Mouse (Mus musculus): ENCODE data around the gene Nucb2. TPM values are rescaled to one million over a fixed set of nuclear protein-coding genes. Genes with fewer than 3 reads are reported as not detected.
A peak's percentile ranks its signal among the peaks of the same experiment; 100 is the strongest.

Gene Nucb2
- 10 to 100 TPM; 23.3 to 25.7 (median 24.2) TPM for total RNA-seq (2022)

DNA sequence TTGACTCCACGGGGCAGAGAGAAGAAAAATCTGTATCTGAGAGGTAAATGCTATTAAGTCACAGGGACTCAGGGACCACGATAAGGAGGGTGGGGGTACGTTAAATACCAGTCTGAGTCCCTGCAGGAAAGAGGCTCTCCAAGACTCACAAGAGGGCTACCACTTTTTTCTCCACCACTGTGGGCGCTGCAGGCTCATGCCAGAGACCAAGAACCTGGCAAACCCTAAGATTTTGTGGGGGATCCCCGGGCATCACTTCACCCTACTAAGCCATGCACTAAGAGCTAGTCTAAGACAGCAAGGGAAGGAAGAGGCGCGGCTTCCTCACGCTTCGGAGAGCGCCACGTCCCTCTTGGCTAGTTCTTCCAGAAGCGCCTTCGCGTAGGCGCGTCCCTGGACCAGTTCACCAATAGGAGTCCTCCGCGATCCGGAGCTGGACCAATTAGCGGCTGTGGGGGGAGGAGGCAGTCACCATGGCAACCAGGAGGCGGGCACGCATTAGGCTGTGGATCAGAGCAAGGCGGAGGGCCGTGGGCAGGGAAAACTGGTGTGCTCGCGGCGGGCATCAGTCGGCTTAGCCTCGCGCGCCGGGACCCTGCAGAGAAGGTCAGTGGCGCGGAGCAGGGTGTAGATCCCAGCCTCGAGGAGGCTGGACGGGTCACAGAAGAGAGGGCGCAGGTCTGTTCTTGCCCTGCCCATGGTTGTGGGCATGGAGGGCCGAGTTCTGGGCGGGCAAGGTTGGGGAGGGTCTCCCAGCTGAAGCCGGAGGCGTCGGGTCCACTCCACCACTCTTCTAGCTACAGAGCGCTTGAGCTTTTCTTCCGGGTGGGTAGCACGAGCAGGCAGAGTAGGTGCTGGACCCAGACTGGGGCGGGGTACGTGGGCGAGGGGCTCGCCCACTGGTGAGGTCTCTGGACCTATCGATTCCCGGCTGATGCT lies at the start of gene Nucb2:
Gene Nucb2, plus strand, starts transcription at position 491 of the 939 bp plus-strand sequence.
- peak; percentile 99 for DNase-seq (ENCODE audit: low spot score in 2 of 2)

DNA sequence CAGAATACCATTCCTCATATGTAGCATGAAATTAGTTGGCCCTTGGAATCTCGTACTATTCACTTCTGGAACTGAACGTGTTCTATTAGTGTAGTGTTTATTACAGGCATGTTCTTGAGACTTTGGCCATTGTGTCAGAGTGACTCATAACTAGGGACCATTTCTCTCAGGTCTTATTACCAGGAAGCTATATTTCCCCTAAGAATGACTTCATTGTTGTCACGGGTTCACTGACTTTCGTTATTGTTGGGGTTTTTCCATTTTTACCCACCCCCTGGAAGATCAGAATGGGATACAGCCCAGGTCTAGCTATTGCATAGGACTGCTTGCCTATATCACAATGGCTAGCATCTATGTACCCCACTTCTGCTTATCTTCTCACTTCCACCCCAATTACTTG lies 47.2 kb upstream of the Nucb2 start:
- DNase-seq (ENCODE audit: low spot score in 2 of 2): no peak

- DNase-seq (ENCODE audit: low spot score in 2 of 2): no peak
Observed at GRCm38 (mm10) chr7:116457391-116457790, 46.8 kb upstream of the Nucb2 start.

GRCm38 (mm10) chr7:116458985-116459441 lies 45.2 kb upstream of the Nucb2 start:
- DNase-seq (ENCODE audit: low spot score in 2 of 2): no peak

- DNase-seq (ENCODE audit: low spot score in 2 of 2): no peak
Observed at GRCm38 (mm10) chr7:116462114-116462513, 42.1 kb upstream of the Nucb2 start.

- no peak for DNase-seq (ENCODE audit: low spot score in 2 of 2)
Observed at GRCm38 (mm10) chr7:116475836-116476235, 28.3 kb upstream of the Nucb2 start.

- DNase-seq (ENCODE audit: low spot score in 2 of 2): no peak
Observed at GRCm38 (mm10) chr7:116476264-116476663, 27.9 kb upstream of the Nucb2 start.

- DNase-seq (ENCODE audit: low spot score in 2 of 2): no peak
Observed at GRCm38 (mm10) chr7:116483106-116483505, 21.1 kb upstream of the Nucb2 start.

DNA sequence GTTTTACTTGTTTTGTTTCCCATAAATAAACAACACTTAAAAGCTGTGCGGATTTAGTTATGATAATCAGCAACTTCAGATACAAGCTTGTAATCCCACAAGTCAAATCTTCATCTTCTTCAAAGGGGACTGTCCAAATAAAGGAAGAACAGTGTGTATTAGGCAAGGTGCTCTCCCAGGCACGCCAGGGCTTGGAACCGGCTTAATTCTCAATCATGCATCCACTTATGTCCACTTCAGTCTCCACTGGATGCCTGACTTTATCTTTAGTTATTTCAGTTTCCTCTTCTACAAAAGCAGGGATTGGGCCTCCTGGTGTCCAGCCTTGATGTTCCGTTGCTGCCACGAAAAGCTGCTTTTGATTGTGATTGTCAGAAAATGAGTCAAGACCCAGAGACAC lies 20.4 kb upstream of the Nucb2 start:
- DNase-seq (ENCODE audit: low spot score in 2 of 2): no peak

DNA sequence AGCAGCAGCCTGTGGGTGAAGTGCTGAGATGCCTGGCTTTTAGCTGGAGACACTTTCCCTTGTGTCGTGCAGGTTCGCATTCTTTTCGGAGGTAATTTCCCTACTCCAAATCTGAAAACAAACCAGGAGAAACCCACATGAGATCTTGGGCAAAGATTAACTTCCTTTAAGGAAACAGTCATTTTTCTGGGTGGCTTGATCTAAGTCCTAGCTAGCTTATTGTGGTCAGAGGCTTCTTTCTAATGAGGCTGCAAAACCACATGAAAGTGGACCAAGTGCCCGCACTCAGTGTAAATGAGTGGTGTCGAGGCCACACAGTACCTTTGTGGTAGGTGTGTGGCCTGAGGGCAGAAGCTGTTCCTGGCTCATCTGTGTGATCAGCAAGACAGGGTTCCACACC lies 20.0 kb upstream of the Nucb2 start:
- DNase-seq (ENCODE audit: low spot score in 2 of 2): no peak

GRCm38 (mm10) chr7:116485062-116485601 lies 19.0 kb upstream of the Nucb2 start:
- no peak for DNase-seq (ENCODE audit: low spot score in 2 of 2)

- no peak for DNase-seq (ENCODE audit: low spot score in 2 of 2)
Observed at GRCm38 (mm10) chr7:116491113-116491512, 13.1 kb upstream of the Nucb2 start.

DNA sequence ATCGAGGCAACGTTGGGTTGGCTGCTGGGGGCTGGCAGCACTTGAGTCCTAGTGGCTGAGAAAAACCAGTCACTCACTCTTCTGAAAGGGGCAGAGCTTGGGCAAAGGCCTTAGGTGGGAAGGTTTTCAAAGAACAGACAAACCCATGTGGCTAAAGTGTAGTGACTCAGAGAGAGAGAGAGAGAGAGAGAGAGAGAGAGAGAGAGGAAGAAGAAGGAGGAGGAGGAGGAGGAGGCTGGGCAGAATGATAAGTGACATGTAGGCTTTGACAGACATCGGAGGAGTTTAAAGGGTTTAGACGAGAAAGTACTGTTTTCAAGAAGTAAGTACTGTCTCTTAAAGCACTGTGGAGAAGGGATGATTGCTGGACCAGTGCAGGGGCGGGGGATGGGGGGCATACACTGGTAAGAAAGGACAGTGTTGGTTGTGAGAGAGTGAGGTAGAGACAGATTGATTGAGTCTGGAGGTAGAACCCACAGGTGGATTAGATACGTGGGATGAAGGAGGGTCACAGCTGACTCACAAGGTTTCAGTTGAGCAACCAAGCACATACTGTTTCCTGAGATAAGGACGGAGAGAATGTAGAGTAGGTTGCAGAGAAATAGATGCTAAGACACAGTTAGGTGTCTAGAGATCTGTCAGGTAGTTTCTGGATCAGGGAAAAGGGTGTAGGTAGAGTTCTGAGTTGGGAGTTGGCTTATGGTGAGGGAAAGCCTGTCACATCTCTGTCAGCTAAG lies 10.7 kb upstream of the Nucb2 start:
- DNase-seq (ENCODE audit: low spot score in 2 of 2): no peak

DNA sequence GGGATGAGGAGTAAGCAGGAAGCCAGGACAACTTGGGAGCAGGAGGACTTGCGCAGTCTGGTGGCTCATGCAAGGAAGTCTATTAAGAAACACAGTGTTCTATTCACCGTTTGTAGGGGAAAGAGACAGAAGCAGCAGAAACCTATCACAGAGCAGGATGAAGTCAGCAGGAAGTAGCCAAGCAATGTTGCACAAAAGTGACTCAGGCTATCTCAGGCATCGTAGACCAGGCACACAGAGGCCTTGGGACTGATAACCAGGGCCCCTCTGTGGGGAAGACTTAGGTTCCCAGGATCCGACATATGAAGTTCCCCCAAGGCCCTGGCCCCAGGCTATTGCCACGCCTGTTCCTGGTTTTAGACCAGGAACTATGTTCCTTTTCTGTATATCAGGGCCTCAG lies 9.6 kb upstream of the Nucb2 start:
- no peak for DNase-seq (ENCODE audit: low spot score in 2 of 2)

- DNase-seq (ENCODE audit: low spot score in 2 of 2): no peak
Observed at GRCm38 (mm10) chr7:116496760-116497159, 7.4 kb upstream of the Nucb2 start.

- DNase-seq (ENCODE audit: low spot score in 2 of 2): no peak
Observed at GRCm38 (mm10) chr7:116504818-116505170, 625 bp downstream of the Nucb2 start.

DNA sequence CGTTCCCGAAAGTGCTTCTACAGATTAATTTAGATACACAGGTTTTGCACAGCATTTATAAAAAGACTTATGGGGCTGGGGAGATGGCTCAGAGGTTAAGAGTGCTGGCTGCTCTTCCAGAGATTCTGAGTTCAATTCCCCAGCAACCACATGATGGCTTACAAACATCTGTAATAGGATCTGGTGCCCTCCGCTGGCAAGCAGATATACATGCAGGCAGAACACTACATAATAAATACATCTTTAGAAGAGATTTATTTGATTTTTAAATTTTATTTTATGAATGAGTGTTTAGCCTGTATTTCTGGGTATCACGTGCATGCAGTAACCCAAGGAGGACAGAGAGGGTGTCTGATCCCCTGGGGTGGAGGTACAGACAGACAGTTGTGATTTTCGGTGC lies 9.9 kb downstream of the Nucb2 start:
- no peak for DNase-seq (ENCODE audit: low spot score in 2 of 2)

DNA sequence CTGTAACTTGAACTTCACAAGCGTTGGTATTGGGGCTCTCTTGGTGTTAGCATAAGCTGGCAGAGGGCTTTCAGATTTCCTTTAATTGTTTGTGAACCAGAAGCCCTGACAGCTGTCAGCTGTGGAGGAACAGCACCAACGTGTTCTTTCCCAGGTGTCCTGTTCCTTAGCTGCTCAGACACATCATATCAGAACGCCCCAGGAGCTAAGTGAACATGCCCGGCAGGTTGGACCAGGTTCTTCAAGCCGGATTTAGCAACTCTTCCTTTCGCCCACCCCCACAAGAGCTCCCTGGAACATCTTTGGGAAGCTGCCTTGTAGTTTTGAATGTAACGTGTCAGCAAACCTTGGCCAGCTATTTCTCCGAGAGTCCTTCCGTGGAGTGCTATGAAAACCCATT lies 10.4 kb downstream of the Nucb2 start:
- DNase-seq (ENCODE audit: low spot score in 2 of 2): no peak

DNA sequence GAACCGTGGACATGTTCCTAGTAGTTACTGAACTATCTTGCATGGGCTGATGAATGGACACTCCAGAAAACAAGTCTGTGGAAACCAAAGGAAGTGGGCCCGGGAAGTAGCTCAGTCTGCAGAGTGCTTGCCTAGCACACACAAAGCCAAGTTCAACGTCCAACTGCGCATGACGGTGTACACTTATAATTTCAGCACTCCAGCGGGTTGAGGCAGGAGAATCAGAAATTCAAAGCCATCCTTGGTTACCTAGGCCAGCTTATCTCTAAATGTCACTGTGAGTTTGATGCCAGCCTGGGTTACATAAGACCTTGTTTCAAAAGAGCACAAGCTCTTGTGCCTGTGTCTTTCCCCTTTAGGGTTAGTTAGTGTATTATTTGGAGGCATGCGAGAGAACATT lies 10.9 kb downstream of the Nucb2 start:
- DNase-seq (ENCODE audit: low spot score in 2 of 2): no peak

DNA sequence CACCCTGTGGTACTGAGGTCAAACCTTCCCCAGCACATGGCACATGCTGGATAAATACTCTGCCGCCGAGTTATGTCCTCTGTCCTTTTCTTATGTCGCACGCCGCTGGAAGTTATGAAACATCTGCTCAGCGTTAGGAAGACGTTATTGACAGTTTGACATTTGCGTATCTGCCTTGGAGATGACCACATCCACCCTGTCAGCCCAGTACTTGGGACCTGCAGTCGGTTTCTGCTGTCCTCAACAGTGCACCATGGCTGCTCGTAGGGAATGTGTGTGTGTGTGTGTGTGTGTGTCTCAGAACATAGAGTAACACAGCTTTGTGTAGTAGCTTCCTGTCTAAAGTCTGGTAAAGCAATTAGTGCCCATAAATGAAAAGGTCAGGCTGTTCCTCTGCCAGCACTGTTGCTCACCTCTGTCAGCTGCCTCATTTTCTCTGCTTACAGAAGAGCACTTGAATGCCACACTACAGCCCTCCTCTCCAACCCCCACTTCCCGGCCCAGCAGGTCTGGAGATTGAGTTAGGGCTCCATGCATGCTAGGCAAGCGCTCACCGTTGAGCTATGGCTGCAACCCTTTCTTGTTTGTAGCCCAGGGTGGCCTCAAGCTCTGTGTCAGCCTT lies 11.5 kb downstream of the Nucb2 start:
- no peak for DNase-seq (ENCODE audit: low spot score in 2 of 2)

DNA sequence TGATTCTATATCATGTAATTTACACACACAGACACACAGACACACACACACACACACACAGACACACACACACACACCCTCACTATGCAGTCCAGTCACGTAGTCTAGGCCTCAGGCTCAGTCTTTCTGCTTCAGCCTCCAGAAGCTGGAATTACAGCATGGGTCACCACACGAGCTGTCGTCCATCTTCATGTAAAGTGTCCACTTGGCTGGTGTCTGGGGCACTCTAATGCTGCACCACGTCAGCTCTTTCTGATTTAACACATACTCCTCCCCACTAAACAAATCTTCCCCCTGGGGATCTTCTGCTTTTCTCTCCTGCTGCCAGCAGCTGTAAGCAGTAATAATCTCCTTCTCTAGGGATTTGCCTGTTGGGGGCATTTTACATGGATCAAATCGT lies 13.1 kb downstream of the Nucb2 start:
- DNase-seq (ENCODE audit: low spot score in 2 of 2): no peak

DNA sequence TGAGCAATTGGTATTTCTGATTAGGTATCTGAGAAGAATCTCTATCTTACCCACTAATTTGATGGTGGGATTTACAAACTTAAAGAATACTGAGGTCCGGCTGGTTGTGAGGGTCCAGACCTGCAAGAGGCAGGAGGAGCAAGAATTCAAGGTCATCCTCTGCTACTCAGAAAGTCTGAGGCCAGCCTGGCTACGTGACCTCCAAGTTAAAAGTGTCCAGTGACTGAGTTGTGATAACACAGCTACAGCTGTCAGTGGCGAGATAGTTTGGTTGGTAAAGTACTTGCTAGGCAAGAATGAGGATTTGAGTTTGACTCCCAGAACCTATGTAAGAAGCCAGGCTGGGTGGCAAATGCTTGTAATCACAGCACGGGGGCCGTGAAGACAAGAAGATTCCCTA lies 14.0 kb downstream of the Nucb2 start:
- DNase-seq (ENCODE audit: low spot score in 2 of 2): no peak
